ENCODE assay signal across 8 mouse cellular contexts in genomic region chr7:97447050-97447531, GRCm38 (mm10). TPM values are rescaled to one million over a fixed set of nuclear protein-coding genes. Genes with fewer than 3 reads are reported as not detected.
DNase-seq lines count a peak whose midpoint lies in the region; ATAC-seq lines count a peak whose summit lies in the region.

No protein-coding gene starts in this region.

- H3K4me3 ChIP-seq in midbrain, embryonic 15.5 days = no peak overlapping the region

- H3K9me3 ChIP-seq in midbrain, embryonic 15.5 days = no peaks in the 10 kb centered on the region

- no peaks in the 10 kb centered on the region for H3K36me3 ChIP-seq in midbrain, embryonic 15.5 days (replicated peaks)

- DNase-seq in adrenal gland, postnatal 10 days = peak; percentile 20
- no peak for DNase-seq in adrenal gland, adult 18-20 months (ENCODE audit: low spot score in 2 of 2)
- peak; percentile 51 to 63 for DNase-seq in right cerebral cortex, postnatal 10 days (ENCODE audit: low spot score in 2 of 2)
- no peak for DNase-seq in right cerebral cortex, postnatal 4 days
- DNase-seq in kidney, adult 9 months = peak; percentile 52
- no peak for DNase-seq in urinary bladder, adult 2 months (ENCODE audit: low spot score)
- no peak for DNase-seq in cerebellum, adult 11-12 months

- H3K4me1 ChIP-seq in midbrain, embryonic 15.5 days = no peaks in the 10 kb centered on the region

- peak overlapping the region; percentile 82 for H3K27ac ChIP-seq in midbrain, embryonic 15.5 days

- H3K27me3 ChIP-seq in midbrain, embryonic 15.5 days (replicated peaks) = no peaks in the 10 kb centered on the region

- no peak overlapping the region for H3K9ac ChIP-seq in midbrain, embryonic 15.5 days

- WGBS in midbrain, embryonic 15.5 days = 46% methylated on average over 6 of the region's 6 CpGs

- no peak overlapping the region for H3K4me2 ChIP-seq in midbrain, embryonic 15.5 days

- ATAC-seq in midbrain, embryonic 15.5 days (replicated peaks) = peak; percentile 69

RNA-seq across cellular contexts. Expression of gene Kctd14, which starts 4.0 kb away (rescaled TPM):
- 1 to 10 TPM; 2.0 to 3.1 TPM for total RNA-seq in adrenal gland, postnatal 10 days (2021)
- 1 to 10 TPM; 1.5 to 2.0 TPM for total RNA-seq in adrenal gland, adult 18-20 months (2021)
- 1.1 and 1.2 TPM in 2 replicates for polyA plus RNA-seq in midbrain, embryonic 15.5 days (2015; fragmentation: Nextera tagmentation; extraction: Ambion mirVana)
- 1.2 and 1.4 TPM in 2 replicates for polyA plus RNA-seq in urinary bladder, adult 2 months (2012; rRNA removed)

RNA-seq across cellular contexts. Expression of gene Thrsp, which starts 29.6 kb away (rescaled TPM):
- total RNA-seq in adrenal gland, postnatal 10 days (2021) = 100 to 1,000 TPM; 444 to 455 TPM
- total RNA-seq in adrenal gland, adult 18-20 months (2021) = 1,000 to 10,000 TPM in 1 of 2 experiments, 100 to 1,000 TPM in 1; 976 to 2,135 TPM
- polyA plus RNA-seq in midbrain, embryonic 15.5 days (2015; fragmentation: Nextera tagmentation; extraction: Ambion mirVana) = 1.7 and 1.9 TPM in 2 replicates
- polyA plus RNA-seq in urinary bladder, adult 2 months (2012; rRNA removed) = 45.2 and 95.3 TPM in 2 replicates

RNA-seq across cellular contexts. Expression of gene Ints4, which starts 33.7 kb away (rescaled TPM):
- total RNA-seq in adrenal gland, postnatal 10 days (2021) = 10 to 100 TPM; 47.3 to 56.3 TPM
- total RNA-seq in adrenal gland, adult 18-20 months (2021) = 10 to 100 TPM; 52.0 to 56.0 TPM
- polyA plus RNA-seq in midbrain, embryonic 15.5 days (2015; fragmentation: Nextera tagmentation; extraction: Ambion mirVana) = 40.7 and 48.3 TPM in 2 replicates
- 52.5 and 53.3 TPM in 2 replicates for polyA plus RNA-seq in urinary bladder, adult 2 months (2012; rRNA removed)

RNA-seq across cellular contexts. Expression of gene Ndufc2, which starts 47.3 kb away (rescaled TPM):
- 100 to 1,000 TPM; 603 to 657 TPM for total RNA-seq in adrenal gland, postnatal 10 days (2021)
- total RNA-seq in adrenal gland, adult 18-20 months (2021) = 100 to 1,000 TPM; 276 to 365 TPM
- 377 and 384 TPM in 2 replicates for polyA plus RNA-seq in midbrain, embryonic 15.5 days (2015; fragmentation: Nextera tagmentation; extraction: Ambion mirVana)
- 148 and 154 TPM in 2 replicates for polyA plus RNA-seq in urinary bladder, adult 2 months (2012; rRNA removed)

Comparison
In these comparisons a context has a peak if more than half of its experiments do, and no peak if none do; other contexts are left out.
1. DNase-seq: peak in adrenal gland, postnatal 10 days (single experiment), right cerebral cortex, postnatal 10 days (2 of 2) and kidney, adult 9 months (single experiment); none in adrenal gland, adult 18-20 months (0 of 2), right cerebral cortex, postnatal 4 days (single experiment), urinary bladder, adult 2 months (single experiment) and cerebellum, adult 11-12 months (single experiment).